In genomic region chr4:142059113-142059840, GRCm38 (mm10) we compare ENCODE assay signal across 25 mouse cellular contexts. TPM values are rescaled to one million over a fixed set of nuclear protein-coding genes. Genes with fewer than 3 reads are reported as not detected.
DNase-seq lines count a peak whose midpoint lies in the region; ATAC-seq and TF ChIP-seq lines count a peak whose summit lies in the region.
"Had no signal": no experiment of that assay in that cellular context is flagged by ENCODE, and none has a peak within 500 bp of the region (broad histone marks: within the 10 kb centered on the region; RNA-seq: fewer than 3 reads in every experiment).

No protein-coding gene starts in this region.

- H3K4me3 ChIP-seq in heart, embryonic 13.5 days, result no peak overlapping the region
- 0 out of 2 replicates have a peak overlapping the region, but pooled peaks have one; percentile 30 for H3K4me3 ChIP-seq in E14TG2a.4 (replicated peaks; ENCODE audit: low read length)
- H3K4me3 ChIP-seq in midbrain, embryonic 16.5 days (ENCODE audit: low read depth, low read length), result no peak overlapping the region
- H3K4me3 ChIP-seq: forebrain, embryonic 10.5 days; forebrain, embryonic 13.5 days; hindbrain, embryonic 12.5 days; hindbrain, embryonic 15.5 days had no signal

- no peak overlapping the region for H3K4me2 ChIP-seq in heart, embryonic 13.5 days
- no peak overlapping the region for H3K4me2 ChIP-seq in midbrain, embryonic 16.5 days (ENCODE audit: low read length)
- H3K4me2 ChIP-seq: forebrain, embryonic 13.5 days; hindbrain, embryonic 12.5 days; hindbrain, embryonic 15.5 days had no signal

- no peak for ATAC-seq in heart, embryonic 13.5 days (ENCODE audit: extremely low read depth, insufficient number of reproducible peaks, low FRiP score, low TSS enrichment)
- ATAC-seq in midbrain, embryonic 16.5 days, result no peak
- ATAC-seq: forebrain, embryonic 13.5 days; forebrain, embryonic 16.5 days; intestine, postnatal 0 days had no signal

- H3K9me3 ChIP-seq in heart, embryonic 13.5 days, result no peaks in the 10 kb centered on the region
- H3K9me3 ChIP-seq in E14TG2a.4 (ENCODE audit: low read length), result no peaks in the 10 kb centered on the region
- no peaks in the 10 kb centered on the region for H3K9me3 ChIP-seq in midbrain, embryonic 16.5 days (replicated peaks; ENCODE audit: control insufficient read depth, low read length, poor library complexity, severe bottlenecking)
- H3K9me3 ChIP-seq: forebrain, embryonic 10.5 days; forebrain, embryonic 13.5 days; hindbrain, embryonic 12.5 days; hindbrain, embryonic 15.5 days had no signal

- 68% methylated on average over 13 of the region's 13 CpGs for WGBS in heart, embryonic 13.5 days
- 73% methylated on average over 13 of the region's 13 CpGs for WGBS in midbrain, embryonic 16.5 days

- H3K4me1 ChIP-seq in heart, embryonic 13.5 days, result peaks cover 64% of the 10 kb centered on the region
- peaks cover 90% of the 10 kb centered on the region for H3K4me1 ChIP-seq in E14TG2a.4 (replicated peaks; ENCODE audit: low read depth, low read length)
- H3K4me1 ChIP-seq in midbrain, embryonic 16.5 days (ENCODE audit: control insufficient read depth, insufficient read depth, low read length), result no peaks in the 10 kb centered on the region

- H3K27ac ChIP-seq in heart, embryonic 13.5 days (replicated peaks), result peak overlapping the region; percentile 10; the same call in 1 of the 2 replicates
- no peak overlapping the region for H3K27ac ChIP-seq in midbrain, embryonic 16.5 days (ENCODE audit: low read length)
- H3K27ac ChIP-seq: forebrain, embryonic 10.5 days; forebrain, embryonic 13.5 days; hindbrain, embryonic 12.5 days; hindbrain, embryonic 15.5 days had no signal

- peak overlapping the region; percentile 44; the same call in 1 of the 2 replicates for H3K9ac ChIP-seq in heart, embryonic 13.5 days
- H3K9ac ChIP-seq in midbrain, embryonic 16.5 days (ENCODE audit: low read depth, low read length), result no peak overlapping the region
- H3K9ac ChIP-seq: forebrain, embryonic 13.5 days; hindbrain, embryonic 12.5 days; hindbrain, embryonic 15.5 days had no signal

- H3K27me3 ChIP-seq in heart, embryonic 13.5 days (replicated peaks), result no peaks in the 10 kb centered on the region
- no peaks in the 10 kb centered on the region for H3K27me3 ChIP-seq in E14TG2a.4 (ENCODE audit: insufficient read depth, low read length)
- H3K27me3 ChIP-seq in midbrain, embryonic 16.5 days (ENCODE audit: control insufficient read depth, insufficient read depth, low read depth, low read length), result no peaks in the 10 kb centered on the region
- H3K27me3 ChIP-seq: CH12.LX; forebrain, embryonic 13.5 days; hindbrain, embryonic 12.5 days; hindbrain, embryonic 15.5 days had no signal

- DNase-seq in cerebellum, adult 11-12 months, result peak; percentile 65
- DNase-seq in cerebellum, postnatal 4 days (ENCODE audit: low spot score in 2 of 2), result no peak
- peak; percentile 72 for DNase-seq in cerebellum, adult 9-11 months
- no peak for DNase-seq in cerebellum, postnatal 14 days
- no peak for DNase-seq in heart, adult 8-10 months (ENCODE audit: low spot score)
- DNase-seq: adrenal gland, adult 2 months; adrenal gland, postnatal 14 days; cerebellum, postnatal 36 days; gastrocnemius, postnatal 10 days; gastrocnemius, postnatal 36 days; kidney, adult 2 months had no signal

- no peaks in the 10 kb centered on the region for H3K36me3 ChIP-seq in heart, embryonic 13.5 days
- peaks cover 11% of the 10 kb centered on the region for H3K36me3 ChIP-seq in E14TG2a.4 (ENCODE audit: insufficient read depth, low read length)
- H3K36me3 ChIP-seq in midbrain, embryonic 16.5 days (ENCODE audit: control insufficient read depth, insufficient read depth, low read length), result no peaks in the 10 kb centered on the region
- H3K36me3 ChIP-seq: forebrain, embryonic 10.5 days; hindbrain, embryonic 12.5 days; hindbrain, embryonic 15.5 days had no signal

- no peak for TF ChIP-seq CTCF in E14TG2a.4 (conservative IDR thresholded peaks at IDR 0.05; ENCODE audit: low read length)

RNA-seq across cellular contexts. Expression of gene Tmem51, which starts 24.8 kb away (rescaled TPM):
- polyA plus RNA-seq in heart, embryonic 13.5 days (2015; fragmentation: Nextera tagmentation; extraction: Ambion mirVana), result 25.3 and 30.3 TPM in 2 replicates
- 1 to 10 TPM; 4.4 to 5.4 (median 4.7) TPM for total RNA-seq in heart, adult 8-10 months (2022)
- 6.9 and 7.1 TPM in 2 replicates for polyA plus RNA-seq in midbrain, embryonic 16.5 days (2015; fragmentation: Nextera tagmentation; extraction: Ambion mirVana)
- total RNA-seq: MEL had no signal

RNA-seq across cellular contexts. Expression of gene Fhad1, which starts 44.4 kb away (rescaled TPM):
- polyA plus RNA-seq in heart, embryonic 13.5 days (2015; fragmentation: Nextera tagmentation; extraction: Ambion mirVana), result 2.7 and 3.6 TPM in 2 replicates
- under 1 TPM; 0.26 to 0.41 (median 0.35) TPM for total RNA-seq in heart, adult 8-10 months (2022)
- polyA plus RNA-seq in midbrain, embryonic 16.5 days (2015; fragmentation: Nextera tagmentation; extraction: Ambion mirVana), result 4.6 and 5.3 TPM in 2 replicates
- total RNA-seq: gastrocnemius, adult 18-20 months; granulocyte monocyte progenitor cell, adult 5-6 weeks; hematopoietic stem cell, adult 5-6 weeks; MEL had no signal

Comparison
In these comparisons a context has a peak if more than half of its experiments do, and no peak if none do; other contexts are left out.
1. DNase-seq: peak in cerebellum, adult 11-12 months (single experiment) and cerebellum, adult 9-11 months (single experiment); none in cerebellum, postnatal 4 days (0 of 2), cerebellum, postnatal 14 days (0 of 2) and heart, adult 8-10 months (single experiment).